Mouse (Mus musculus): ENCODE measurements around the gene Blvrb. TPM values are rescaled to one million over a fixed set of nuclear protein-coding genes. Genes with fewer than 3 reads are reported as not detected.
A peak's percentile ranks its signal among the peaks of the same experiment; 100 is the strongest.

Blvrb gene
- polyA plus RNA-seq, 1 experiment from 2014 or later: 17.3 TPM

DNA sequence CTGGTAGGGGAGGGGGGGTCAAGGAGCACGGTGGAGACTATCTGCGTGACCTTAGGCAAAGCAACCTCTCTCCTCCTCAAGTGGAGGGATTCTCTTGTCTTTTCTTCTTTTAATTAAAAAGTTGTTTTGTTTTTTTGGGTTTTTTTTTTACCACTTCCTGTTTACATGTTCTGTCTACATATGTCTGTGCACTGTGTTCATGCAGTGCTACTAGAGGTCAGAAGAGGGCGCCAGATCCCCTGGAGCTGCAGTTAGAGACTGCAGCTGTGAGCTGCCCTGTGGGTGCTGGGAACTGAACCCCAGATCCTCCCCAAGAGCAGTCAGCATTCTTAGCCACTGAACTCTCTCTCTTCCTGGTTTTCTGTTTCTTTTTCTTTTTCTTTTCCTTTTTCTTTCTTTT is 28.7 kb upstream of the Blvrb start:
- Histone ChIP-seq H3K27ac (replicated peaks; ENCODE audit: low read depth, low read length) (no peak overlapping the region), H3K4me3 (replicated peaks; ENCODE audit: low read depth, low read length) (no peak overlapping the region), H3K9ac (replicated peaks; ENCODE audit: low read length) (no peak overlapping the region), H3K4me1 (ENCODE audit: control insufficient read depth, insufficient read depth, low read length) (no peaks in the 10 kb centered on the region), H3K36me3 (ENCODE audit: control insufficient read depth, insufficient read depth, low read length) (no peaks in the 10 kb centered on the region), H3K27me3 (ENCODE audit: control insufficient read depth, insufficient read depth, low read length) (no peaks in the 10 kb centered on the region), H3K9me3 (ENCODE audit: control insufficient read depth, low read length) (no peaks in the 10 kb centered on the region), H3K4me2 (ENCODE audit: low read length) (no peak overlapping the region)
- WGBS: 81% methylated on average over 3 of the region's 3 CpGs
- DNase-seq: no peak
- no peak for ATAC-seq (ENCODE audit: low FRiP score, low TSS enrichment)

DNA sequence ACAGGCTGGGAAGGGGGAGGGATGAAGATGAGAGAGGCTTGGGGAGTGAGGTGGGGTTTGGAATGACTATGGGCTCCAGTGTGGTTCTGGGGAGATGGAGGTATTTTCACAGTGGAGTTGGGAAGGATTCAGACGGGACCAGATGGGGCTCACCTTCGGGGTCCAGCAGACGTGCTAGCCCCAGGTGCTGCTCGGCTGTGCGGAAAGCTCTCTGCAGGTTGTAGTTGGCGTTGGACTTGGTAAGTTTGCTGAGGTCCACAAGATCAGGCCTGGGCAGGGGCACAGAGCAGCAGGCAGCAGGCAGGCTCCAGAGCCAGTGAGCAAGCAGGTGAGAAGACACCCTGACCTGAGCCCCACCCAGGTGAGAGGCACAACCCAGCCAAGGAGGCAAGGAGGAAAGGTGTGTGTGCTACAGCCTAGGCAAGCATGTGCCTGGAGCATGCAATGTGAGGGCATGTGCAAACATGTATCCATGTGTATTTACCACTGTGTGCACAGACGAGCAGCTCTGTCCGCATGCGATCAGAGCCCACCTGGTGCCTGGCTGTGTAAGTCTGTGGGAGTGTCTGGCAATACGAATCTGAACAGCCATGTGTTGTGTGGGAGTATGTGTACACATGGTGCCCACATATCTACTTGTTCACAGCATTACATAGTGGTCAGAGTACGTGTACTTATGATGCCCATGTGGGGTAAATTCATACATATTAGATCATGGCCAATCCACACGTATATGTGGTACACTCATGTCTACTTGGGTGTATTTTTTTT is 24.0 kb upstream of the Blvrb start:
- Histone ChIP-seq H3K36me3 (ENCODE audit: control insufficient read depth, insufficient read depth, low read length) (peaks cover 15% of the 10 kb centered on the region; the same call in 1 of the 2 replicates), H3K27me3 (ENCODE audit: control insufficient read depth, insufficient read depth, low read length) (no peaks in the 10 kb centered on the region), H3K4me2 (ENCODE audit: low read length) (no peak overlapping the region), H3K27ac (replicated peaks; ENCODE audit: low read depth, low read length) (no peak overlapping the region), H3K9me3 (ENCODE audit: control insufficient read depth, low read length) (no peaks in the 10 kb centered on the region), H3K9ac (replicated peaks; ENCODE audit: low read length) (no peak overlapping the region), H3K4me1 (ENCODE audit: control insufficient read depth, insufficient read depth, low read length) (no peaks in the 10 kb centered on the region), H3K4me3 (replicated peaks; ENCODE audit: low read depth, low read length) (no peak overlapping the region)
- WGBS: 88% methylated on average over 12 of the region's 12 CpGs
- DNase-seq (no peak), ATAC-seq (ENCODE audit: low FRiP score, low TSS enrichment) (no peak)

DNA sequence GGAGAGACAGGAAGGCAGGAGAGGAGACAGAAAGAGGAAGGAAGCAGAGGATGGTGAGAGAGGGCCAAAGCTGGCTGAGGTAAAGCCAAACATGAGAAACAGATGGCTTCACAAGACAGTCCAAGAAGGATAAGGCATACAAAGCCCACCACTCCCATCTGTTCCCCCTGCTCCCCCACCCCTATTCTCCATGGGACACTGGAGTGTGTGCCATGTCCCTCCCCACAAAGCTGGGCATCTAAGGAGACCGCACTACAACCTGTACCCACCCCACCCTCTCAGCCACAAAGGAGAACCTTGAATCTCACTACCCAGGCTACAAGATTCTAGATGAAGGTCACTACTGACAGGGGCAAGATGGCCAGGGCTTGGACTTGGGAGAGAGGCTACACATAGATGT is 20.4 kb upstream of the Blvrb start:
- 73% methylated on average over 1 of the region's 1 CpGs for WGBS
- no peak overlapping the region for H3K4me2 ChIP-seq (ENCODE audit: low read length)
- no peak overlapping the region for H3K4me3 ChIP-seq (replicated peaks; ENCODE audit: low read depth, low read length)
- peaks cover 15% of the 10 kb centered on the region; the same call in 1 of the 2 replicates for H3K36me3 ChIP-seq (ENCODE audit: control insufficient read depth, insufficient read depth, low read length)
- DNase-seq (no peak), ATAC-seq (ENCODE audit: low FRiP score, low TSS enrichment) (no peak)
- no peak overlapping the region for H3K27ac ChIP-seq (replicated peaks; ENCODE audit: low read depth, low read length)
- H3K4me1 ChIP-seq (ENCODE audit: control insufficient read depth, insufficient read depth, low read length): no peaks in the 10 kb centered on the region
- H3K9me3 ChIP-seq (ENCODE audit: control insufficient read depth, low read length): peaks cover 6% of the 10 kb centered on the region; the same call in 1 of the 2 replicates
- no peak overlapping the region for H3K9ac ChIP-seq (replicated peaks; ENCODE audit: low read length)
- H3K27me3 ChIP-seq (ENCODE audit: control insufficient read depth, insufficient read depth, low read length): no peaks in the 10 kb centered on the region

DNA sequence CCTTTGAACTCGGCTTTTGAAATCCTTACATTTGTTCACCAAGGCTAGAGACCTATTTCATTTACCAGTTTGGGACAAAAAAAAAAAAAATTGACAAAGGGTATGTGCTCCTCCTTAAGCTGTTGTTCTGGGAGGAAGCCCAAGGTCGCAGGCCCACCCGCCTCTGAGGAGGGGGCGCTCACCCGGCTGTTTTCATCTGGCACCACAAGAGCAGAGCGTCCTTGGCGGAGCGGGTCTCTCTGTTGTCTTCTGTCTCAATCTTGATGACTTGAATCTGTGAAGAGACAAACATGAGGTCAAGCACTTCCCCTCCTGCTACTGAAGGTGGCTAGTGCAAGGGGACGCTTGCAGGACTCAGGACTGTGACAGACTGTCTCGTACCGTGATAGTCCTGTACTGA is 19.8 kb upstream of the Blvrb start:
- WGBS: 87% methylated on average over 11 of the region's 11 CpGs
- H3K36me3 ChIP-seq (ENCODE audit: control insufficient read depth, insufficient read depth, low read length): peaks cover 15% of the 10 kb centered on the region; the same call in 1 of the 2 replicates
- ATAC-seq (ENCODE audit: low FRiP score, low TSS enrichment) (no peak), DNase-seq (no peak)
- no peak overlapping the region for H3K27ac ChIP-seq (replicated peaks; ENCODE audit: low read depth, low read length)
- H3K27me3 ChIP-seq (ENCODE audit: control insufficient read depth, insufficient read depth, low read length): no peaks in the 10 kb centered on the region
- no peak overlapping the region for H3K9ac ChIP-seq (replicated peaks; ENCODE audit: low read length)
- H3K4me2 ChIP-seq (ENCODE audit: low read length): no peak overlapping the region
- no peak overlapping the region for H3K4me3 ChIP-seq (replicated peaks; ENCODE audit: low read depth, low read length)
- no peaks in the 10 kb centered on the region for H3K4me1 ChIP-seq (ENCODE audit: control insufficient read depth, insufficient read depth, low read length)
- H3K9me3 ChIP-seq (ENCODE audit: control insufficient read depth, low read length): peaks cover 6% of the 10 kb centered on the region; the same call in 1 of the 2 replicates

DNA sequence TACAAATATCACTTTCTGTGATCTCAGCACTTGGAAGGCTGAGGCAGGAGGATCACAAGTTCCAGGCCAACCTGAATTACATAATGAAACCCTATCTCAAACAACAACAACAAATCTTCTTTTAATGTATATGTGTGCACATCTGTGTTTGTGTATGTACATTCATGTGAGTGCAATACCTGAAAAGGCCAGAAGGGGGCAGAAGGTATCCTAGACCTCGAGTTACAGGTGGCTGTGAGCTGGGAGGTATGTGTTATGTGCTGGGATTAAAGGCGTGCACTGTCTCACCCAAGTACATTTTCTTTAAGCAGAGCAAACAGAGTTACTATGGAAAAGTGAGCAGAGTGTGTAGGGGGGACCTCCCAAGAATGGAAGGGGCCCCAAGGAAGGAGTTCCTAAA is 18.6 kb upstream of the Blvrb start:
- WGBS: 73% methylated on average over 2 of the region's 2 CpGs
- H3K9ac ChIP-seq (replicated peaks; ENCODE audit: low read length): no peak overlapping the region

DNA sequence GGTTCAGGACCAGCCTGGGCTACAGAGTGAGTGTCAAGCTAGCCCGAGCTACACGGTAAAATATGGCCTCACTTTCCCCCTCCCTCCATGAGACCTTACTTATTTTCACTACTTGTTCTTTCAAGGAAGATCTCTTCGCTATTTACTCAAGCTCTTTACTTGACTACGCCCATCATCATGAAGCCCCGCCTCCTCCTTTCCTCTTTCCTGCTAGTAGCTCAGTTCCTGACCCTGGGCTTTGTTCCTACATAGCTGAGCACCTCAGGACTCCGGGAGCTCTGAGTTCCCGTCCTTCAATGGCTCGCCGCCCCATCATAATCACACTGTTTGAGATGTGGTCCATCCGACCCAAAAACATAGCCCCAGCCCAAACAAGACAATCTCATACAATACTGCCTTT is 14.4 kb upstream of the Blvrb start:
- no peak overlapping the region for H3K9ac ChIP-seq (replicated peaks; ENCODE audit: low read length)
- no peaks in the 10 kb centered on the region for H3K36me3 ChIP-seq (ENCODE audit: control insufficient read depth, insufficient read depth, low read length)
- ATAC-seq (ENCODE audit: low FRiP score, low TSS enrichment): no peak
- no peak overlapping the region for H3K27ac ChIP-seq (replicated peaks; ENCODE audit: low read depth, low read length)
- no peak for DNase-seq
- no peak overlapping the region for H3K4me2 ChIP-seq (ENCODE audit: low read length)
- H3K27me3 ChIP-seq (ENCODE audit: control insufficient read depth, insufficient read depth, low read length): peaks cover 17% of the 10 kb centered on the region; the same call in 1 of the 2 replicates
- WGBS: 35% methylated on average over 10 of the region's 10 CpGs
- no peak overlapping the region for H3K4me3 ChIP-seq (replicated peaks; ENCODE audit: low read depth, low read length)
- no peaks in the 10 kb centered on the region for H3K4me1 ChIP-seq (ENCODE audit: control insufficient read depth, insufficient read depth, low read length)
- H3K9me3 ChIP-seq (ENCODE audit: control insufficient read depth, low read length): peaks cover 6% of the 10 kb centered on the region; the same call in 1 of the 2 replicates

More for the DNA sequence above, 18.6 kb upstream of the Blvrb start:
- no peak overlapping the region for H3K4me3 ChIP-seq (replicated peaks; ENCODE audit: low read depth, low read length)
- H3K36me3 ChIP-seq (ENCODE audit: control insufficient read depth, insufficient read depth, low read length): peaks cover 15% of the 10 kb centered on the region; the same call in 1 of the 2 replicates
- peaks cover 6% of the 10 kb centered on the region; the same call in 1 of the 2 replicates for H3K9me3 ChIP-seq (ENCODE audit: control insufficient read depth, low read length)
- no peak for ATAC-seq (ENCODE audit: low FRiP score, low TSS enrichment)
- H3K4me2 ChIP-seq (ENCODE audit: low read length): no peak overlapping the region
- no peak overlapping the region for H3K27ac ChIP-seq (replicated peaks; ENCODE audit: low read depth, low read length)
- H3K27me3 ChIP-seq (ENCODE audit: control insufficient read depth, insufficient read depth, low read length): 0 out of 2 replicates have a peak, but pooled peaks cover 8% of the 10 kb centered on the region
- DNase-seq: no peak
- H3K4me1 ChIP-seq (ENCODE audit: control insufficient read depth, insufficient read depth, low read length): no peaks in the 10 kb centered on the region

DNA sequence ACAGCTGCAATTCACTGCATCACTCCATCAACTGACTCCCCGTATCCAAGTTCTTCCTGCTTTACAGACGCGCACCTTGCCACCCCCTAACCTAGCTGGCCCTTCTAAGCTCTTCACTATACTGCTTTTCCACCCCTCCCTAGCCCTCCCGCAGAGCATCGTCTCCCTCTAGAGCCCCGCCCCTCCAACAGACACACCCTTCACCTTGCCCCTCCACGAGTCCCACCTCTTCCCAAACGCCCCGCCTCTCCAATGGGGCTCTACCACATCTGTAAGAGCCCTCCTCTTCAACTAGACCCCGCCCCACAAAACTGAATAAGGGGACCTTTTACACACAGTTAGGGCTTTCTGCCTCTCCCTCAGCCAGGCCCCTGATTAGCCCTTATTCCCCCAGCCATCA is 14.0 kb upstream of the Blvrb start:
- H3K4me2 ChIP-seq (ENCODE audit: low read length): no peak overlapping the region
- ATAC-seq (ENCODE audit: low FRiP score, low TSS enrichment) (no peak), DNase-seq (no peak)
- 14% methylated on average over 10 of the region's 10 CpGs for WGBS
- H3K4me3 ChIP-seq (replicated peaks; ENCODE audit: low read depth, low read length): no peak overlapping the region
- no peak overlapping the region for H3K27ac ChIP-seq (replicated peaks; ENCODE audit: low read depth, low read length)
- H3K9me3 ChIP-seq (ENCODE audit: control insufficient read depth, low read length): peaks cover 6% of the 10 kb centered on the region; the same call in 1 of the 2 replicates
- H3K36me3 ChIP-seq (ENCODE audit: control insufficient read depth, insufficient read depth, low read length): no peaks in the 10 kb centered on the region
- no peak overlapping the region for H3K9ac ChIP-seq (replicated peaks; ENCODE audit: low read length)
- no peaks in the 10 kb centered on the region for H3K4me1 ChIP-seq (ENCODE audit: control insufficient read depth, insufficient read depth, low read length)
- H3K27me3 ChIP-seq (ENCODE audit: control insufficient read depth, insufficient read depth, low read length): peaks cover 17% of the 10 kb centered on the region; the same call in 1 of the 2 replicates

DNA sequence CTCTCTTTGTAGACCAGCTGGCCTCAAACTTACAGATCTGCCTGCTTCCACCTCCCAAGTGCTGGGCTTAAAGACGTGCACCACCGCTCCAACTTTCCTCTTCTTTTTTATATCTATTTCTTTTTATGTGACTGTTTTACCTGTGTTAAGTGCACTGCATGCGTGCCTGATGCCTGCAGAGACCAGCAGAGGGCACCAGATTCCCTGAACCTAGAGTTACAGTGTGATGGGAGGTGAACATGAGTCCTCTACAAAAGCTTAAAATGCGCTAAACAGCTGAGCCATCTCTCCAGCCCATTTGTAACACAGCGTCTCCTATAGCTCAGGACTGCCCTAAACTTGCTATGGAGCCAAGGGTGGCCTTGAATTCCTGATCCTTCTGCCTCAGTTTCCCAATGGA is 10.2 kb upstream of the Blvrb start:
- DNase-seq (peak; percentile 45), ATAC-seq (ENCODE audit: low FRiP score, low TSS enrichment) (no peak)
- 58% methylated on average over 5 of the region's 5 CpGs for WGBS
- no peak overlapping the region for H3K4me3 ChIP-seq (replicated peaks; ENCODE audit: low read depth, low read length)
- H3K4me2 ChIP-seq (ENCODE audit: low read length): no peak overlapping the region
- H3K36me3 ChIP-seq (ENCODE audit: control insufficient read depth, insufficient read depth, low read length): 0 out of 2 replicates have a peak, but pooled peaks cover 3% of the 10 kb centered on the region
- no peaks in the 10 kb centered on the region for H3K4me1 ChIP-seq (ENCODE audit: control insufficient read depth, insufficient read depth, low read length)
- peaks cover 17% of the 10 kb centered on the region; the same call in 1 of the 2 replicates for H3K27me3 ChIP-seq (ENCODE audit: control insufficient read depth, insufficient read depth, low read length)
- no peak overlapping the region for H3K9ac ChIP-seq (replicated peaks; ENCODE audit: low read length)
- peaks cover 4% of the 10 kb centered on the region; the same call in 1 of the 2 replicates for H3K9me3 ChIP-seq (ENCODE audit: control insufficient read depth, low read length)
- no peak overlapping the region for H3K27ac ChIP-seq (replicated peaks; ENCODE audit: low read depth, low read length)

DNA sequence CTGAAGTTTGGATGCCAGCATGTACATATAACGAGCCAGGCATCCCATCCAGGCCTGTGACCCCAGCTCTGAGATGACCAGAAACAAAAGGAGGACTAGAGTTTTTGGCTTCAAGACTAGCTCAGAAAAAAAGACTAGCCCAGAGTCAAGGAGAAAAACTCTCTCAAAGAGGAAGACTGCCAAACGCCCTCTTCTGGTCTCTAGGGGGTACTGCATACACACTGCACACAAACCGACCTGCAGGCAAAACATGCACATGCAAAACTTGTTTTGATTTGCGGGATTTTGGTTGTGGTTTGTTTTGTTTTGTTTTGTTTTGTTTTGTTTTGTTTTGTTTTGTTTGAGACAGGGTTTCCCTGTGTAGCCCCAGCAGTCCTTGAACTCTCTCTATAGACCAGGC is 7.8 kb upstream of the Blvrb start:
- DNase-seq: no peak

More for the DNA sequence above, 7.8 kb upstream of the Blvrb start:
- Histone ChIP-seq H3K36me3 (ENCODE audit: control insufficient read depth, insufficient read depth, low read length) (0 out of 2 replicates have a peak, but pooled peaks cover 3% of the 10 kb centered on the region), H3K4me3 (replicated peaks; ENCODE audit: low read depth, low read length) (no peak overlapping the region), H3K4me1 (ENCODE audit: control insufficient read depth, insufficient read depth, low read length) (no peaks in the 10 kb centered on the region), H3K27me3 (ENCODE audit: control insufficient read depth, insufficient read depth, low read length) (0 out of 2 replicates have a peak, but pooled peaks cover 4% of the 10 kb centered on the region), H3K9ac (replicated peaks; ENCODE audit: low read length) (no peak overlapping the region), H3K27ac (replicated peaks; ENCODE audit: low read depth, low read length) (no peak overlapping the region), H3K4me2 (ENCODE audit: low read length) (no peak overlapping the region), H3K9me3 (ENCODE audit: control insufficient read depth, low read length) (peaks cover 4% of the 10 kb centered on the region; the same call in 1 of the 2 replicates)
- WGBS: 79% methylated on average over 4 of the region's 4 CpGs
- no peak for ATAC-seq (ENCODE audit: low FRiP score, low TSS enrichment)
